Mouse (Mus musculus) limb, embryonic 14.5 days (tissue): Measurements from ENCODE around the gene Bhlhe40. TPM values are rescaled to one million over a fixed set of nuclear protein-coding genes. Genes with fewer than 3 reads are reported as not detected.

ENCODE experiments used
- ATAC-seq: fragments of 200-750 bp; cut with Nextera tagmentation; 2 replicates; pipeline ENCODE4 v1.8.0; 2017; ENCODE audit warnings: low read depth, moderate number of reproducible peaks, moderate TSS enrichment; ENCODE audit not compliant: low FRiP score
- DNase-seq: peaks from one replicate; pipeline ENCODE4 v3.0.0-alpha.2; 2015; ENCODE audit warnings: low spot score
- H3K27ac ChIP-seq: fragments of 300-500 bp; sonication (generic); replicated peaks from 2 replicates; pipeline ENCODE4 v1.5.1; 2014; ENCODE audit warnings: low read depth, mild to moderate bottlenecking, low read length, moderate library complexity, mixed read lengths
- H3K27me3 ChIP-seq: fragments of 300-500 bp; sonication (generic); 2 replicates; pipeline ENCODE4 v1.6.1; 2014; ENCODE audit warnings: low read length, mixed read lengths; ENCODE audit not compliant: control insufficient read depth, insufficient read depth
- H3K36me3 ChIP-seq: fragments of 300-500 bp; sonication (generic); 2 replicates; pipeline ENCODE4 v1.6.1; 2014; ENCODE audit warnings: mild to moderate bottlenecking, low read length, moderate library complexity, mixed read lengths; ENCODE audit not compliant: control insufficient read depth, insufficient read depth
- H3K4me1 ChIP-seq: fragments of 300-500 bp; sonication (generic); 2 replicates; pipeline ENCODE4 v1.6.1; 2014; ENCODE audit warnings: antibody characterized with exemption, low read length, mixed read lengths; ENCODE audit not compliant: control insufficient read depth, insufficient read depth
- H3K4me2 ChIP-seq: fragments of 300-500 bp; sonication (generic); replicated peaks from 2 replicates; pipeline ENCODE4 v1.6.1; 2014; ENCODE audit warnings: low read depth, mild to moderate bottlenecking, low read length, moderate library complexity; ENCODE audit not compliant: severe bottlenecking
- H3K4me3 ChIP-seq: fragments of 300-500 bp; sonication (generic); replicated peaks from 2 replicates; pipeline ENCODE4 v1.5.1; 2014; ENCODE audit warnings: low read length
- H3K9ac ChIP-seq: fragments of 300-500 bp; sonication (generic); 2 replicates; pipeline ENCODE4 v1.6.1; 2014; ENCODE audit warnings: mild to moderate bottlenecking, low read depth, low read length, moderate library complexity; ENCODE audit not compliant: severe bottlenecking
- H3K9me3 ChIP-seq: fragments of 300-500 bp; sonication (generic); 2 replicates; pipeline ENCODE4 v1.6.1; 2016; ENCODE audit warnings: low read length; ENCODE audit not compliant: control insufficient read depth
- POLR2A ChIP-seq: fragments of 200-500 bp; IDR thresholded peaks from 2 replicates; pipeline ENCODE4 v1.8.0; 2012; ENCODE audit warnings: inconsistent platforms, mild to moderate bottlenecking, moderate library complexity, borderline replicate concordance; ENCODE audit not compliant: insufficient read depth, insufficient read length; ENCODE audit errors: extremely low read depth
- WGBS: fragments of 180-500 bp; shearing (Covaris S2); extraction: QIAGEN DNeasy Blood & Tissue Kit; methylation state at CpG from one replicate; pipeline ENCODE4 v1.1.7; 2014; 5-methylcytosine and 5-hydroxymethylcytosine counted together
- polyA plus RNA-seq, 2 experiments: library from polyadenylated mRNA; depleted of rRNA in 1 of 2; stranded (reverse) in 1 of 2; unstranded in 1 of 2; fragments of >200 nt; fragmentation: Nextera tagmentation in 1 of 2; extraction: Ambion mirVana in 1 of 2; gene quantifications; 2 replicates each; pipeline versions ENCODE4 v1.2.1 to v1.2.3; 2012 to 2014

Gene Bhlhe40
- polyA plus RNA-seq, 2 experiments = 11.9 to 31.7 TPM

DNA sequence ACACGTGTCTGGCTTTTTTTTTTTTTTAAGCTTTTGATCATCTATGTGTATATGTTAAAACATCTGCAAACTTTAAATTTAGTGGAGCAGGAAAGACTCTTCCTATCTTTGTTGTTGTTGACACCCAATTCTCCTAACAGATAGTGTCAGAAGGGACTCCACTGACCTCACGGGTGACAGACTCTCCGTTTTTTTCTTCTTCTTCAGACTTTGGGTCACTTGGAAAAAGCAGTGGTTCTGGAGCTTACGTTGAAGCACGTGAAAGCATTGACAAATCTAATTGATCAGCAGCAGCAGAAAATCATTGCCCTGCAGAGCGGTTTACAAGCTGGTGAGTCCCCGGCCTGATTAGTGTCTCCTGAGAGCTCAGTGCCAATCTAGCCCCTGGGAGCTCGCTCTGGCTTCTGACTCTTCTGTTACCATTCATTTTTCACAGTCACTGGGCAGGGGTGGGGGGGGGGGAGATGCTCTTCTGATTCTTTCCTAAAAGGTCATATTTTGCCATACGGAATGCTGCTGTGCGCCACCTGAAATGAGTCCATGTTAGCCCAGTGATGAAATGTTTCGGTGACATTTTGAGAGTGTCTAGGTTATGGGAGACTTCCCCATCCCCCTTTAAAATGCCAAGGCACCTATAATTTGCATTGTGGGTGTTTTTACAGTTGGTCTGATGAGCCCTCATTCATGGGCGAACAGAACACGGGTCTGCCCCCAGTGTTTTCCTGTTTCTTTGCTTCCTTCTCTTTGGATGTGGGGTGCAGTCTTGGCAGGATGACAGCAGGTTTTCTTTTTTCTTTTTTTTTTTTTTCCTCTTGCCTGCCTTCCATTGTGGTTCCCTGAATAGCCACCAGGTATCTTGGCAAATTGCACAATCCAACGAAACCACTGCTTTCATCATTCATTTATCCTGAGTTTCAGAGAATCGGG, 2.1 kb downstream of the Bhlhe40 start:
- Histone ChIP-seq H3K9ac (no peak overlapping the region), H3K27ac (no peak overlapping the region), H3K9me3 (no peaks in the 10 kb centered on the region), H3K4me3 (peak overlapping the region; percentile 60; the same call in 1 of the 2 replicates), H3K36me3 (peaks cover 16% of the 10 kb centered on the region), H3K4me1 (peaks cover 16% of the 10 kb centered on the region), H3K4me2 (peak overlapping the region; percentile 94; the same call in 1 of the 2 replicates), H3K27me3 (no peaks in the 10 kb centered on the region; the same call in 1 of the 2 replicates)
- DNase-seq (no peak), ATAC-seq (no peak)
- 66% methylated on average over 15 of the region's 15 CpGs for WGBS
- no peak for TF ChIP-seq POLR2A

DNA sequence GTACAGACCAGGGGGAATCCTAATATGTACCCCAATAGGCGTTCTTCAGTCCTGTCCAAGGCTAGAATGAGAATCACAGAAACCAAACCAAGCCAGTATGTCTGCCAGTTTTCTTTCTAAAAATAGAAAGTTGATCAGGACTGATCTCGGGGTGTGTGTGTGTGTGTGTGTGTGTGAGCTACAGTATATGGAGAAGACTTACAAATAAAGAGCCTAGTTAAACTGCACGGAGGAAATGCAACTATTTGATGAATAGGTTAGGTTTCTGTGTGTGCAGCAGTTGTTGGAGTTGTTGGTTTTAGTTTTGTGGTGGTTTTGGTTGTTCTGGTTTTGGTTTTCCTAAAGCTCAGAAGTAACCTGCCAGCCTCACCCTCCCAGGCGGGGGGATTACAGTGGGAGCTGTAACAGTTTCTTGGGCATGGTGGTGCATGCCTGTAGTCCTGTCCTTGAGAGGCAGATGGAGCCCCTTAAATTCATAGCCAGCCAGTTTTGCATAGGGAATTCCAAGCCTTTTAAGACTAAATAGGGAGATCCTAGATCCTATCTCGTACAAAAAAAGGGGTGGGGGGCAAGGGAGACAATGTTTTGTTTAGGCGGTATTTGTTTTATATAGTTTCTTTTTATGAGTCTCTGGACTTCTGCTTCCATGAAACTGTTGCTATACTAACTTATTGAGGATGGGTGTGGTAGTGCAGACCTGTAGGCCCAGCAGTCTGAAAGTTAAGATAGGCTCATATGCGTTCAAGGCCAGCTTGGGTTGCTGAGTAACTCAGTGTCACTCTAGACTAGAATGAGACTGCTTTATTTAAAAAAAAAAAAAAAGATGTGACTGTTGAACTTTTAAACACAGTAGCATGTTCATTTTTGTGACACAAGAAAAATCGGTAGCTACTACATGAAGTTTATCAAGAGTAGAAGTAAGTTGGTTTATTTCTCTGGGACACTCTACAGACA, 3.1 kb downstream of the Bhlhe40 start:
- 78% methylated on average over 8 of the region's 8 CpGs for WGBS
- Histone ChIP-seq H3K36me3 (peaks cover 16% of the 10 kb centered on the region), H3K27ac (no peak overlapping the region), H3K27me3 (no peaks in the 10 kb centered on the region; the same call in 1 of the 2 replicates), H3K4me3 (no peak overlapping the region), H3K9ac (no peak overlapping the region), H3K4me2 (peak overlapping the region; percentile 8; the same call in 1 of the 2 replicates), H3K9me3 (no peaks in the 10 kb centered on the region), H3K4me1 (peaks cover 22% of the 10 kb centered on the region)
- no peak for TF ChIP-seq POLR2A
- ATAC-seq (no peak), DNase-seq (no peak)

DNA sequence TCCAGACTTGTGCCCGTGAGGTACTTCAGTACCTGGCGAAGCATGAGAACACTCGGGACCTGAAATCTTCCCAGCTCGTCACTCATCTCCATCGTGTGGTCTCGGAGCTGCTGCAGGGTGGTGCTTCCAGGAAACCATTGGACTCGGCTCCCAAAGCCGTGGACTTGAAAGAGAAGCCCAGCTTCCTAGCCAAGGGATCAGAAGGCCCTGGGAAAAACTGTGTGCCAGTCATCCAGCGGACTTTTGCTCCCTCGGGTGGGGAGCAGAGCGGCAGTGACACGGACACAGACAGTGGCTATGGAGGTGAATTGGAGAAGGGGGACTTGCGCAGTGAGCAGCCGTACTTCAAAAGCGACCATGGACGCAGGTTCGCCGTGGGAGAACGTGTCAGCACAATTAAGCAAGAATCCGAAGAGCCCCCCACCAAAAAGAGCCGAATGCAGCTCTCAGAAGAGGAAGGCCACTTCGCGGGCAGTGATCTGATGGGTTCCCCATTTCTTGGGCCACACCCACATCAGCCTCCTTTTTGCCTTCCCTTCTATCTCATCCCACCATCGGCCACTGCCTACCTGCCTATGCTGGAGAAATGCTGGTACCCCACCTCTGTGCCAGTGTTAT, 4.2 kb downstream of the Bhlhe40 start:
- WGBS = 81% methylated on average over 24 of the region's 24 CpGs
- H3K4me1 ChIP-seq = peaks cover 23% of the 10 kb centered on the region
- no peak overlapping the region for H3K4me2 ChIP-seq
- H3K36me3 ChIP-seq = peaks cover 16% of the 10 kb centered on the region
- no peak for TF ChIP-seq POLR2A
- H3K4me3 ChIP-seq = no peak overlapping the region
- H3K27me3 ChIP-seq = no peaks in the 10 kb centered on the region
- no peak overlapping the region for H3K9ac ChIP-seq
- H3K27ac ChIP-seq = no peak overlapping the region
- no peaks in the 10 kb centered on the region for H3K9me3 ChIP-seq
- no peak for ATAC-seq
- no peak for DNase-seq

DNA sequence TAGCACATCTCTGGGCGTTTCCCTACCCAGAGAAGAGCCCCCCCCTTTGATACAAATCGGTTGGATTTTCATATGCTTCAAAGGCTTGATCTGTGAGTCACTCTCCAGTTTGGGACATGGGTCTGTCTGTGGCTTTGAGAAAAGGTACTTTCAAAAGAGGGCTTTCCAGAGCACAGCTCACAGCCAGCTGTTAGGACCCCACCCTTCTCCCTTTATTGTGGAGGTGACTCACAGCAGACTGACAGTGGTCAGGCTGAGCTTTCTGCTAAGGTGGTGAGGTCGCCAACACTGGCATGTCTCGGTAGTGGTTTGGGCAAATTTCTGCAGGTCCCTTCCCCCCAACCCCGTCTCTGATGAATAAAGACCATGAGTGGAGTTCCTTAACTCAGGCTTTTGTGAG, 5.2 kb downstream of the Bhlhe40 start:
- WGBS = 78% methylated on average over 5 of the region's 5 CpGs
- ATAC-seq (no peak), DNase-seq (no peak)
- peaks cover 23% of the 10 kb centered on the region for H3K4me1 ChIP-seq
- H3K27ac ChIP-seq = no peak overlapping the region
- no peak overlapping the region for H3K4me3 ChIP-seq
- no peaks in the 10 kb centered on the region for H3K27me3 ChIP-seq
- H3K36me3 ChIP-seq = peaks cover 16% of the 10 kb centered on the region
- no peaks in the 10 kb centered on the region for H3K9me3 ChIP-seq
- TF ChIP-seq POLR2A = no peak
- no peak overlapping the region for H3K4me2 ChIP-seq
- no peak overlapping the region for H3K9ac ChIP-seq
